Mouse (Mus musculus) stomach, postnatal 0 days (tissue): ENCODE results near the gene Rpap2. TPM values are rescaled to one million over a fixed set of nuclear protein-coding genes. Genes with fewer than 3 reads are reported as not detected.

Experiments used
- ATAC-seq: fragments of 200-750 bp; cut with Nextera tagmentation; 2 replicates; pipeline ENCODE4 v1.8.0; 2017; ENCODE audit not compliant: low FRiP score, low TSS enrichment
- DNase-seq: peaks from one replicate; pipeline ENCODE4 v3.0.0-alpha.2; 2016; ENCODE audit warnings: low spot score
- H3K27ac ChIP-seq: fragments of 300-500 bp; sonication (generic); replicated peaks from 2 replicates; pipeline ENCODE4 v1.5.1; 2014; ENCODE audit warnings: mild to moderate bottlenecking, control low read depth
- H3K27me3 ChIP-seq: fragments of 300-500 bp; sonication (generic); 2 replicates; pipeline ENCODE4 v1.6.1; 2014; ENCODE audit warnings: low read length; ENCODE audit not compliant: control insufficient read depth, insufficient read depth
- H3K36me3 ChIP-seq: fragments of 300-500 bp; sonication (generic); 2 replicates; pipeline ENCODE4 v1.6.1; 2014; ENCODE audit warnings: low read length, mixed read lengths; ENCODE audit not compliant: control insufficient read depth, insufficient read depth
- H3K4me1 ChIP-seq: fragments of 300-500 bp; sonication (generic); replicated peaks from 2 replicates; pipeline ENCODE4 v1.6.1; 2014; ENCODE audit warnings: antibody characterized with exemption; ENCODE audit not compliant: control insufficient read depth, insufficient read depth
- H3K4me2 ChIP-seq: fragments of 300-500 bp; sonication (generic); replicated peaks from 2 replicates; pipeline ENCODE4 v1.6.1; 2014; ENCODE audit warnings: low read depth, mild to moderate bottlenecking, control low read depth, moderate library complexity
- H3K4me3 ChIP-seq: fragments of 300-500 bp; sonication (generic); 2 replicates; pipeline ENCODE4 v1.5.1; 2014; ENCODE audit warnings: low read depth, low read length, control low read depth
- H3K9ac ChIP-seq: fragments of 300-500 bp; sonication (generic); 2 replicates; pipeline ENCODE4 v1.6.1; 2014; ENCODE audit warnings: mild to moderate bottlenecking, low read length, control low read depth, mixed read lengths
- H3K9me3 ChIP-seq: fragments of 300-500 bp; sonication (generic); 2 replicates; pipeline ENCODE4 v1.6.1; 2016; ENCODE audit warnings: low read length; ENCODE audit not compliant: control insufficient read depth
- CTCF ChIP-seq: IDR thresholded peaks from 2 replicates; pipeline ENCODE4 v1.5.1; 2016; ENCODE audit warnings: antibody characterized with exemption, low read depth, mild to moderate bottlenecking, moderate library complexity
- EP300 ChIP-seq: optimal IDR thresholded peaks from 2 replicates; pipeline ENCODE3; 2016; ENCODE audit warnings: antibody characterized with exemption
- WGBS: fragments of 180-500 bp; shearing (Covaris S2); extraction: QIAGEN DNeasy Blood & Tissue Kit; methylation state at CpG from one replicate; pipeline ENCODE4 v1.1.7; 2014; 5-methylcytosine and 5-hydroxymethylcytosine counted together
- polyA plus RNA-seq: library from polyadenylated mRNA; unstranded; fragments of >200 nt; fragmentation: Nextera tagmentation; extraction: Ambion mirVana; gene quantifications from 2 replicates; pipeline ENCODE4 v1.2.1, GENCODE M21; 2015

Rpap2 gene
- polyA plus RNA-seq, 1 experiment from 2014 or later, result 10.4 TPM

GRCm38 (mm10) chr5:107638366-107638765, 41.2 kb downstream of the Rpap2 start:
- peaks cover 4% of the 10 kb centered on the region; the same call in 1 of the 2 replicates for H3K36me3 ChIP-seq
- ATAC-seq (no peak), DNase-seq (no peak)
- no peaks in the 10 kb centered on the region for H3K4me1 ChIP-seq
- 70% methylated on average over 8 of the region's 8 CpGs for WGBS
- no peak overlapping the region for H3K4me2 ChIP-seq
- H3K27me3 ChIP-seq, result no peaks in the 10 kb centered on the region
- no peak overlapping the region for H3K9ac ChIP-seq
- H3K4me3 ChIP-seq, result no peak overlapping the region
- TF ChIP-seq CTCF (no peak), EP300 (no peak)
- no peak overlapping the region for H3K27ac ChIP-seq
- H3K9me3 ChIP-seq, result no peaks in the 10 kb centered on the region

GRCm38 (mm10) chr5:107644595-107644994, 47.4 kb downstream of the Rpap2 start:
- DNase-seq, result no peak
- Histone ChIP-seq H3K36me3 (0 out of 2 replicates have a peak, but pooled peaks cover 2% of the 10 kb centered on the region), H3K9me3 (no peaks in the 10 kb centered on the region), H3K9ac (no peak overlapping the region), H3K27me3 (no peaks in the 10 kb centered on the region), H3K4me2 (no peak overlapping the region), H3K4me3 (no peak overlapping the region), H3K27ac (no peak overlapping the region), H3K4me1 (no peaks in the 10 kb centered on the region)
- no peak for ATAC-seq
- 82% methylated on average over 2 of the region's 2 CpGs for WGBS
- TF ChIP-seq EP300 (no peak), CTCF (no peak)

GRCm38 (mm10) chr5:107645935-107646334, 48.8 kb downstream of the Rpap2 start:
- Histone ChIP-seq H3K4me1 (no peaks in the 10 kb centered on the region), H3K9me3 (no peaks in the 10 kb centered on the region), H3K27me3 (no peaks in the 10 kb centered on the region), H3K36me3 (0 out of 2 replicates have a peak, but pooled peaks cover 2% of the 10 kb centered on the region), H3K9ac (no peak overlapping the region), H3K4me2 (no peak overlapping the region), H3K4me3 (no peak overlapping the region), H3K27ac (no peak overlapping the region)
- no peak for ATAC-seq
- WGBS, result 81% methylated on average over 2 of the region's 2 CpGs
- no peak for DNase-seq
- no peak for TF ChIP-seq CTCF
- TF ChIP-seq EP300, result no peak

DNA sequence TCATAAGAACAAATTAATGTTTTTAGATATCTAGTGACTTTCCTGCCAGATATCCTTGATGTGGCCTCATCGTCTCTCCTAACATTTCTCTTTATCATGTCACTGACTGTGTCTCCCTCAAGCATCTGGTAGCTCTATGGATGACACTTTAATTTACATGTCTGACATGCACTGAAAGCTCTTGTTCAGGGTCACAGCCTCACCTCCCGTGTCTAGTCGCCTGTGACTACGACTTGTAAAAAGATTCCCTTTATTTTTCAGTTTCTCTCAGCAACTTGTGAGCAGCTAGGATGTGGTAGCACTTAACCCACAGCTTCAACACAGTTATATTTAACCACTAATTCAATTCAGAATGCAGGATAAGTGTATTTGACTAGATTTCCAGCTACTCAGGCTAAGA, 50.4 kb downstream of the Rpap2 start:
- Histone ChIP-seq H3K27ac (no peak overlapping the region), H3K27me3 (no peaks in the 10 kb centered on the region), H3K36me3 (no peaks in the 10 kb centered on the region), H3K4me1 (no peaks in the 10 kb centered on the region), H3K9me3 (no peaks in the 10 kb centered on the region), H3K4me2 (no peak overlapping the region), H3K9ac (no peak overlapping the region), H3K4me3 (no peak overlapping the region)
- DNase-seq, result no peak
- ATAC-seq, result no peak
- TF ChIP-seq EP300 (no peak), CTCF (no peak)
- WGBS, result 77% methylated on average over 4 of the region's 4 CpGs

DNA sequence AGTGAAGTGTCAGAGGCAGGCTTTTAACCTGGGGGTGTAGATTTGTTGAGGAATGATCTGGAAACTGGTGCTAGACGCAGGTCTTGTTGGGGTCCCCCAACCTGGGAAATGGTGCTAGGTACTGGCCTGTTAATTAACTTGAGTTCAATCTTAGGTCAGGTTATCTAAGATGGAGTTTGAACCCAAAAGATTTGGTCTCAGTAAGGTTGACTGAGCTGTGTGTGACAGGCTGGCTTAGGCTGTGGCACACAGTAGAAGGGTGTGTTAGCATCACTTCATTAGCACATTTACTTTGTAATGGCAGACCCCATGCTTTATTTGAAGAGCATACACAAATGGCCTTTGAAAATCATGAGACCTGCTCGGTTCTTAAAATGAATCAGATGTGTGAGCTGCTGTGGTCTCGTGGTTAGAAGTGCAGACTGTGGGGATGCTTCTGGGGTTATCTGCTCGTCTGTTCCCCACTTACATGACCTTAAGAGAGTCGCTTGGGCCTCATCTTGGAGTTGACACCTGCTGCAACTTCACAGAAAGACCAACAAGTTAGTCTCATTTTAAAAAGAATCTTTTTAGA, 51.5 kb downstream of the Rpap2 start:
- Histone ChIP-seq H3K36me3 (no peaks in the 10 kb centered on the region), H3K27me3 (no peaks in the 10 kb centered on the region), H3K4me1 (no peaks in the 10 kb centered on the region), H3K4me2 (no peak overlapping the region), H3K9ac (no peak overlapping the region), H3K27ac (no peak overlapping the region), H3K9me3 (no peaks in the 10 kb centered on the region), H3K4me3 (no peak overlapping the region)
- DNase-seq, result no peak
- TF ChIP-seq CTCF (no peak), EP300 (no peak)
- 78% methylated on average over 5 of the region's 5 CpGs for WGBS
- no peak for ATAC-seq

DNA sequence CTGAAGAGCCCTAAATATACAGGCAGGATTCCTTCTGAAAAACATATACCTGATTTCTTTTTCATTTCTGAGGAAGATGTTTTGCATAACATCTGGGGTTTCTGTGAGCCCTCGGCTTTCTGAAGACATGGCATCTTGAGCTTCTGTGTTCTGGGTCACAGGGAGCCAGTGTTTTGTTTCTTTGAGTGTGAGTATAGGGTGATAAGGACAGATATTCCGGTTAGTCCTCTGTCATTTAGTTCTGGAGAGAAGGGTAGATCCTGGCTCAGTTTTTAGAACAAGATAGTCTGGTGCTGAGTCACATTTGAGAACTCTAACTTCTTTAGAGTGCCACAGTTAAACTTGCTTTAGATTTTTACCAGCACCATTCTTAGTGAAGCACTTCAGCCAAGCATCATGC, 52.5 kb downstream of the Rpap2 start:
- WGBS, result 79% methylated on average over 2 of the region's 2 CpGs
- DNase-seq, result no peak
- no peak for ATAC-seq

More for the DNA sequence above, 52.5 kb downstream of the Rpap2 start:
- Histone ChIP-seq H3K4me2 (no peak overlapping the region), H3K9ac (no peak overlapping the region), H3K4me3 (no peak overlapping the region), H3K27ac (no peak overlapping the region), H3K4me1 (no peaks in the 10 kb centered on the region), H3K36me3 (no peaks in the 10 kb centered on the region), H3K9me3 (no peaks in the 10 kb centered on the region), H3K27me3 (no peaks in the 10 kb centered on the region)
- TF ChIP-seq EP300 (no peak), CTCF (no peak)
